Mouse (Mus musculus) forebrain, embryonic 15.5 days (tissue): ENCODE data around the gene Adgrl2. TPM values are rescaled to one million over a fixed set of nuclear protein-coding genes. Genes with fewer than 3 reads are reported as not detected.

Source experiments
- ATAC-seq: fragments of 200-750 bp; cut with Nextera tagmentation; replicated peaks from 2 replicates; pipeline ENCODE4 v1.8.0; 2017; ENCODE audit warnings: mild to moderate bottlenecking, moderate TSS enrichment, moderate library complexity
- H3K27ac ChIP-seq: fragments of 300-500 bp; sonication (generic); replicated peaks from 2 replicates; pipeline ENCODE4 v1.5.1; 2015; ENCODE audit warnings: mild to moderate bottlenecking, inconsistent platforms
- H3K27me3 ChIP-seq: fragments of 300-500 bp; sonication (generic); 2 replicates; pipeline ENCODE4 v1.6.1; 2015; ENCODE audit warnings: inconsistent platforms
- H3K36me3 ChIP-seq: fragments of 300-500 bp; sonication (generic); 2 replicates; pipeline ENCODE4 v1.6.1; 2015; ENCODE audit warnings: mild to moderate bottlenecking, inconsistent platforms
- H3K4me1 ChIP-seq: fragments of 300-500 bp; sonication (generic); 2 replicates; pipeline ENCODE4 v1.6.1; 2015; ENCODE audit warnings: inconsistent platforms
- H3K4me2 ChIP-seq: fragments of 300-500 bp; sonication (generic); replicated peaks from 2 replicates; pipeline ENCODE4 v1.6.1; 2015; ENCODE audit warnings: mild to moderate bottlenecking, inconsistent platforms
- H3K4me3 ChIP-seq: fragments of 300-500 bp; sonication (generic); 2 replicates; pipeline ENCODE4 v1.5.1; 2015; ENCODE audit warnings: mild to moderate bottlenecking, inconsistent platforms
- H3K9ac ChIP-seq: fragments of 300-500 bp; sonication (generic); replicated peaks from 2 replicates; pipeline ENCODE4 v1.6.1; 2015; ENCODE audit warnings: mild to moderate bottlenecking, inconsistent platforms
- H3K9me3 ChIP-seq: fragments of 300-500 bp; sonication (generic); 2 replicates; pipeline ENCODE4 v1.6.1; 2016; ENCODE audit warnings: inconsistent platforms
- WGBS: fragments of 180-500 bp; shearing (Covaris S2); methylation state at CpG from one replicate; pipeline ENCODE4 v1.1.7; 2015; ENCODE audit warnings: mixed read lengths; 5-methylcytosine and 5-hydroxymethylcytosine counted together
- polyA plus RNA-seq: library from polyadenylated mRNA; unstranded; fragments of >200 nt; fragmentation: Nextera tagmentation; extraction: Ambion mirVana; gene quantifications from 2 replicates; pipeline ENCODE4 v1.2.1, GENCODE M21; 2015

Adgrl2 gene
- polyA plus RNA-seq, 1 experiment from 2014 or later, result 119 TPM

- H3K27ac ChIP-seq, result no peak overlapping the region
- ATAC-seq, result no peak
- WGBS, result 93% methylated on average over 6 of the region's 6 CpGs
Observed at GRCm38 (mm10) chr3:148770310-148770709, 220.0 kb downstream of the Adgrl2 start.

More at GRCm38 (mm10) chr3:148770310-148770709, 220.0 kb downstream of the Adgrl2 start:
- Histone ChIP-seq H3K9me3 (no peaks in the 10 kb centered on the region), H3K4me3 (no peak overlapping the region), H3K36me3 (no peaks in the 10 kb centered on the region), H3K27me3 (no peaks in the 10 kb centered on the region), H3K4me2 (no peak overlapping the region), H3K4me1 (no peaks in the 10 kb centered on the region), H3K9ac (no peak overlapping the region)
